Mouse (Mus musculus): ENCODE data around the gene Riox1. TPM values are rescaled to one million over a fixed set of nuclear protein-coding genes. Genes with fewer than 3 reads are reported as not detected.

Riox1 gene
- 13.6 and 15.3 TPM in 2 replicates for polyA plus RNA-seq (2014; fragmentation: Nextera tagmentation; extraction: Ambion mirVana)

DNA sequence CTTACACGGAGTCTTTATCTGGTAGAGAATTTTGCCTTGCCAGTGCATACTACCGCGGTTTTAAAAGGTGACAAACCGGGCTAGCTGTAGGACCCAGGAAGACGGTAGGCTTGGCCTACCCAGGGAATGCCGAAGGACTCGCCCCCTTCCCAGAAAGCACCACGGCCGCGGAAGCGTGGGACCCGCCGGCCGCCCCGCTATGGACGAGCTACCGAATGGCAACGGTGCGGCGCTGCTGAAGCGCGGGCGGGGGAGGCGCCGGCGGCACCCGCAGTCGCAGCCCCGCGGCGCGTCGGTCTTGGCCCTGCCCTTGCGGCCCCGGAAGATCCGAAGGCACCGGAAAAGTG lies at the start of gene Riox1:
Gene Riox1 (plus strand): TSS at position 116 of the 347 bp plus-strand sequence.
- peak within 1 kb of the TSS; percentile 66 for H3K4me3 ChIP-seq (ENCODE audit: low read depth, low read length)
- ATAC-seq (ENCODE audit: low FRiP score) (peak; percentile 94), DNase-seq (ENCODE audit: low spot score, missing footprints) (no peak)
- no peaks in the 10 kb centered on the region for H3K27me3 ChIP-seq (ENCODE audit: control insufficient read depth, insufficient read depth, low read length)
- under 1% methylated on average over 37 of the region's 37 CpGs for WGBS
- no peaks in the 10 kb centered on the region for H3K9me3 ChIP-seq (ENCODE audit: control insufficient read depth, low read length)
- peak within 1 kb of the TSS; percentile 72 for H3K27ac ChIP-seq (ENCODE audit: low read depth, low read length)
- H3K36me3 ChIP-seq (ENCODE audit: control insufficient read depth, insufficient read depth, low read length) = peaks cover 5% of the 10 kb centered on the region
- peak within 1 kb of the TSS; percentile 78 for H3K9ac ChIP-seq (ENCODE audit: low read length)
- H3K4me1 ChIP-seq (ENCODE audit: control insufficient read depth, insufficient read depth, low read length) = peaks cover 18% of the 10 kb centered on the region
- H3K4me2 ChIP-seq = peak within 1 kb of the TSS; percentile 91

DNA sequence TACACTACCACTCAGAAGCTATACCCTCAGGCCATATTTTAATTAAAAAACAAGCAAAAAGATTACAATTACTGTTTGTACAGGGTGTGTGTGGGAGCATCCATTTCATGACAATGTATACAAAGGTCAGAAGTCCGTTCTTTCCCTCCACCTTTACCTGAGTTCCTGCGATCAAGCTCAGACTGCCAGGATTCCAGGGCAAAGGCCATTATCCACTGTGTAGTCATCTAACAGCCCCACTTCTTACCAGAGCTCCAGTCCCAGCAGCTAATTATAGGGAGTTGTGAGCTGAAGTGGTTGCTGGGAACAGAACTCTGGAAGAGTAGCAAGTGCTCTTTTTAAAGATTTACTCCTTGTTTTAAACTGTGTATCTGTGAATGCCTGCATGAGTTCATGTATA lies 40.0 kb upstream of the Riox1 start:
- Histone ChIP-seq H3K36me3 (ENCODE audit: control insufficient read depth, insufficient read depth, low read length) (no peaks in the 10 kb centered on the region), H3K4me1 (ENCODE audit: control insufficient read depth, insufficient read depth, low read length) (no peaks in the 10 kb centered on the region)
- WGBS = 92% methylated on average over 2 of the region's 2 CpGs

DNA sequence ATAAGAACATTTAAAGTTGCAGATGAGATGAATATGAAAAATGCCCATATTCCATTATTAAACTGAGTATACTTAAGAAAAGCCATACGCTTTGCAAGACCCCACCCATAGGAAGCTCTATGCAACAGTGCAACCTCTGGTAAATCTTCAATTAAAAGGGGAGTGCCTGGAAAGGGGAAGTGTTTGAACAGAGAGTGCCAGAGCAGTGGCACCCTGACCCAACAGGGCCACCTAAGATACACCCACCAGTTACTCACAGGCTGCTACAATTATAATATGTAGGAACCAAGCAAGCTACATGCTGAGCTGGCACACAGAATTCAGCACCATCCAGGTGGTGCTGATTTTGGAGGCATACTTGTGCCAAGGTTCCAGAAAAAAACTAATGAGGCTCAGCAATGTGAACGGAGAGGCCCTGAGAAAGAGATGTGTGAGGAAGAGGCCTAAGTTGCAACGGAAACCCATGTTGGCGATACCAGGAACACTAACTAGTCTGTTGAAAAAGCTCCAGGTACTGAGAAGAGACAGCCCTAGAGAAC lies 36.1 kb upstream of the Riox1 start:
- H3K4me1 ChIP-seq (ENCODE audit: control insufficient read depth, insufficient read depth, low read length) = no peaks in the 10 kb centered on the region
- ATAC-seq (ENCODE audit: low FRiP score) (no peak), DNase-seq (ENCODE audit: low spot score, missing footprints) (no peak)
- no peak overlapping the region for H3K4me2 ChIP-seq
- no peaks in the 10 kb centered on the region for H3K36me3 ChIP-seq (ENCODE audit: control insufficient read depth, insufficient read depth, low read length)
- H3K9me3 ChIP-seq (ENCODE audit: control insufficient read depth, low read length) = no peaks in the 10 kb centered on the region
- H3K4me3 ChIP-seq (ENCODE audit: low read depth, low read length) = no peak overlapping the region
- H3K9ac ChIP-seq (ENCODE audit: low read length) = no peak overlapping the region
- no peaks in the 10 kb centered on the region for H3K27me3 ChIP-seq (ENCODE audit: control insufficient read depth, insufficient read depth, low read length)
- WGBS = 95% methylated on average over 4 of the region's 4 CpGs
- H3K27ac ChIP-seq (ENCODE audit: low read depth, low read length) = no peak overlapping the region

More for the DNA sequence above, 40.0 kb upstream of the Riox1 start:
- no peak overlapping the region for H3K9ac ChIP-seq (ENCODE audit: low read length)
- ATAC-seq (ENCODE audit: low FRiP score) (no peak), DNase-seq (ENCODE audit: low spot score, missing footprints) (no peak)
- no peak overlapping the region for H3K27ac ChIP-seq (ENCODE audit: low read depth, low read length)
- H3K9me3 ChIP-seq (ENCODE audit: control insufficient read depth, low read length) = no peaks in the 10 kb centered on the region
- no peaks in the 10 kb centered on the region for H3K27me3 ChIP-seq (ENCODE audit: control insufficient read depth, insufficient read depth, low read length)
- H3K4me3 ChIP-seq (ENCODE audit: low read depth, low read length) = no peak overlapping the region
- no peak overlapping the region for H3K4me2 ChIP-seq

DNA sequence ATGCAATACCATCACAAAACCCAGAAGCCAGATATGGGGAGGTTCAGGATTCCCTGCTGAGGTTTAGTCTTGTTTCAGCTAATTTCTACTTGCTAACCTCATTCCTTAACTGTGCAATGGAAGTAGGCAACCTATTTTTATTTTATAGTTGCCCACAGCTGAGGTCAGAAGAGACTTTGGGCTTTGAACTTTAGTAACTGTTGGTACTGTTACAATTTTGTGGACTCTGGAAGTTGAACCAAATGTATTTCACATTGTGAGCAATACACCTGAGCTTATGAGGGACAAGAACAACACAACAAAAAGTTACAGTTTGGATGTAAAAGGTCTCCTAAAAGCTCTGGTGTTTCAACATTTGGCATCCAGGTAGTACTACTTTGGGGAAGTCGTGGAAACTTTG lies 35.6 kb upstream of the Riox1 start:
- WGBS = 88% methylated on average over 1 of the region's 1 CpGs
- no peaks in the 10 kb centered on the region for H3K4me1 ChIP-seq (ENCODE audit: control insufficient read depth, insufficient read depth, low read length)
- no peak overlapping the region for H3K9ac ChIP-seq (ENCODE audit: low read length)
- no peak overlapping the region for H3K27ac ChIP-seq (ENCODE audit: low read depth, low read length)
- H3K9me3 ChIP-seq (ENCODE audit: control insufficient read depth, low read length) = no peaks in the 10 kb centered on the region
- H3K4me2 ChIP-seq = no peak overlapping the region
- DNase-seq (ENCODE audit: low spot score, missing footprints) (no peak), ATAC-seq (ENCODE audit: low FRiP score) (no peak)
- H3K36me3 ChIP-seq (ENCODE audit: control insufficient read depth, insufficient read depth, low read length) = no peaks in the 10 kb centered on the region
- no peaks in the 10 kb centered on the region for H3K27me3 ChIP-seq (ENCODE audit: control insufficient read depth, insufficient read depth, low read length)
- no peak overlapping the region for H3K4me3 ChIP-seq (ENCODE audit: low read depth, low read length)

DNA sequence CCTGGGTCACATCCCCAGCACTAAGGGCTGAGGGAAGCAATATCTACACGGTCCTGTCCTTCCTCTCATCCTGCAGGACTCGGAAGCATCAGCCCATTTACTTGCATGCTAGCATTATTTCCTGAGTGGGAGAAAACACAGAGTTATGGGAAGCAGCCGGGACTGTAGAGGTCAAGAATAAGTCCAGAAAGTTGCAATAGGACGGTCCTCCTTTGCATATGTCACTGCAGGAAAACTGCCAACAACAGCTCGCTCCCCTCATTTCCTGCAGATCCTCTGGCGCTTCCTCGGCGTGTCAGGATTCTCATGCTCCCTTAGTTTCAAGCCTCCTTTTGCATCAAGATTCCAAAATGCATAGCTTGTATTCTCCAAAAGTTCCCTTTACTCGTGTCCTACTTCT lies 33.5 kb upstream of the Riox1 start:
- WGBS = 85% methylated on average over 9 of the region's 9 CpGs
- Histone ChIP-seq H3K4me3 (ENCODE audit: low read depth, low read length) (no peak overlapping the region), H3K27me3 (ENCODE audit: control insufficient read depth, insufficient read depth, low read length) (no peaks in the 10 kb centered on the region), H3K27ac (ENCODE audit: low read depth, low read length) (no peak overlapping the region), H3K4me1 (ENCODE audit: control insufficient read depth, insufficient read depth, low read length) (no peaks in the 10 kb centered on the region), H3K9me3 (ENCODE audit: control insufficient read depth, low read length) (no peaks in the 10 kb centered on the region), H3K9ac (ENCODE audit: low read length) (no peak overlapping the region), H3K4me2 (no peak overlapping the region), H3K36me3 (ENCODE audit: control insufficient read depth, insufficient read depth, low read length) (no peaks in the 10 kb centered on the region)
- DNase-seq (ENCODE audit: low spot score, missing footprints) (no peak), ATAC-seq (ENCODE audit: low FRiP score) (no peak)

DNA sequence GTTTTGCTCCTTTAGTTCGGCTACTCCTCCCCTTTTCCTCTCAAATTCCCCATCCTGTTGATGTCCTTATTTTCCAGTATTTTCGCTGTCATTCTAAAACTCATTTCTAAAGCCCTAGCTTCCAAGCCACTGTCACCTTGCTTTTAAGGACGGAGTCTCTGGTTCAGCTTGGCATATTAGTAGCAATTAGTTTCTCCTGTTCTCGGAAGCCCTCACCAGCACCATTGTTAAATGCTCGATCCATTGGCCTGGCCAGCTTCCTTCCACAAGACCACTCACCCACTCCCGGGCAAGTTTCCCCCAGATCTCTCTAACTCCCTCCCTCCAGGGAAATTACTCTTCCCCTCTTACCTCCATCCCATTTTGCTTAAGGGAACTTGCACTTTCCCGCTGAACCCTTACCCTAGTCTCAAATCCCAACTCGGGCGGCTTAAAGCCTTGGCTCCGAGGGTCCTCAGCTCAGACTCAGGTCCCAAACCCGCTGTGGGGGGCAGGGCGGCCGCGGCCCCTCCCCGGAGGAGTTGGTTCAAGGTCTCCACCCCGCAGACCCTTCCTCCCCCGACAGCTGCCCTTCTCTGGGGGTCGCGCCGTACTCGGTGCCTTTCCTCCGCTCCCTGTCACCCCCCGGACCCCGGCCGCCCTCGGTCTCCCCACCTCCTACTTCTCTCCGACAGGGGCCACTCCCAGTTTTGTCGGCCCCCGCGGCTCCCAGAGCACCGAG lies 29.5 kb upstream of the Riox1 start:
- H3K27me3 ChIP-seq (ENCODE audit: control insufficient read depth, insufficient read depth, low read length) = no peaks in the 10 kb centered on the region
- H3K4me3 ChIP-seq (ENCODE audit: low read depth, low read length) = peak overlapping the region; percentile 95
- no peaks in the 10 kb centered on the region for H3K36me3 ChIP-seq (ENCODE audit: control insufficient read depth, insufficient read depth, low read length)
- WGBS = 1% methylated on average over 31 of the region's 31 CpGs
- DNase-seq (ENCODE audit: low spot score, missing footprints) = peak; percentile 94
- H3K27ac ChIP-seq (ENCODE audit: low read depth, low read length) = peak overlapping the region; percentile 71
- H3K4me2 ChIP-seq = peak overlapping the region; percentile 76
- ATAC-seq (ENCODE audit: low FRiP score) = no peak
- H3K4me1 ChIP-seq (ENCODE audit: control insufficient read depth, insufficient read depth, low read length) = peaks cover 6% of the 10 kb centered on the region; the same call in 1 of the 2 replicates
- H3K9ac ChIP-seq (ENCODE audit: low read length) = peak overlapping the region; percentile 90
- H3K9me3 ChIP-seq (ENCODE audit: control insufficient read depth, low read length) = no peaks in the 10 kb centered on the region

DNA sequence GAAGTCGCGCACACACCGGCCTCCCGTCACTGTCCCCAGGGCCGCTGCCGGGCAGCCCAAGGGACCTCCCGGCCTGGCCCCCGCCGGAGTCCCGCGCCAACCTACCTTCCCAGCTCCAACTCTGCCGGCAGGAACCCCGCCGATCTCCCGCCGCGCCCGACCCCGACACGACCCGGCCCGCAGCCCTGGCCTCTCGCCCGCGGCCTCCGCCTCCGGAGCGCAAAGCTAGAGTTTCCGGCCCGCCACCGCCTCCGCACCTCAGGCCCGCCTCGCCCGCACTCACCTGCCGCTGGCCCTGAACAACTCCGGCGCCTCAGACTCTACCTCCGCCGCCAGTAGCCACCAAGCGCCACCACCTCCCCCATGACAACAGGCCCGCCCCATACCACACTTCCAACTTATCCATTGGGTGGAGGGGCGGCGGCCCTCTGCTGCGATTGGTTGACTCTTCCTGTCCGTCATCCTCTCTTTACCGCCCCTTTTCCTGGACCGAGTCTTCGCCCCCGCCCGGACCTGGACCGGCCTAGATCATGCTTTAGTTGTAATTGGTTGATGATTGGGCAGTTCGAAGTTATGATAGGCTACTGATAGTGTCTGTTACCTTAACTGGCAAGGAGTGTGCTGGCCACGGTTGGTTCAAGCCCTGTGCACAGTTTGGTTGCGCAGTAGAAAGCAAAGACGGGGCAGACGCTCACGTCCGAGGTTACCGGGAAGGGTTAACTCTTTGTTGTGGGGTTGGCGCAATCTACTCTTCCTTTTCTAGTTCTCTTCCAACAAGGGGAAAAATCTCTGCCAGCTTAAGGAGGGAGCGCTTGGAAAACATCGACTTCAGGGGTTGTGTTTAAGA lies 28.6 kb upstream of the Riox1 start, which contains the start of gene Numb:
Gene Numb (minus strand): TSS at position 400 of the 847 bp plus-strand sequence.
- ATAC-seq (ENCODE audit: low FRiP score) (peak; percentile 100), DNase-seq (ENCODE audit: low spot score, missing footprints) (peak; percentile 99)
- Histone ChIP-seq H3K4me2 (peak within 1 kb of the TSS; percentile 76), H3K9me3 (ENCODE audit: control insufficient read depth, low read length) (no peaks in the 10 kb centered on the region), H3K4me1 (ENCODE audit: control insufficient read depth, insufficient read depth, low read length) (peaks cover 6% of the 10 kb centered on the region; the same call in 1 of the 2 replicates), H3K27me3 (ENCODE audit: control insufficient read depth, insufficient read depth, low read length) (no peaks in the 10 kb centered on the region), H3K4me3 (ENCODE audit: low read depth, low read length) (peak within 1 kb of the TSS; percentile 95), H3K27ac (ENCODE audit: low read depth, low read length) (peak within 1 kb of the TSS; percentile 71), H3K36me3 (ENCODE audit: control insufficient read depth, insufficient read depth, low read length) (no peaks in the 10 kb centered on the region), H3K9ac (ENCODE audit: low read length) (peak within 1 kb of the TSS; percentile 90)
- WGBS = under 1% methylated on average over 59 of the region's 63 CpGs

DNA sequence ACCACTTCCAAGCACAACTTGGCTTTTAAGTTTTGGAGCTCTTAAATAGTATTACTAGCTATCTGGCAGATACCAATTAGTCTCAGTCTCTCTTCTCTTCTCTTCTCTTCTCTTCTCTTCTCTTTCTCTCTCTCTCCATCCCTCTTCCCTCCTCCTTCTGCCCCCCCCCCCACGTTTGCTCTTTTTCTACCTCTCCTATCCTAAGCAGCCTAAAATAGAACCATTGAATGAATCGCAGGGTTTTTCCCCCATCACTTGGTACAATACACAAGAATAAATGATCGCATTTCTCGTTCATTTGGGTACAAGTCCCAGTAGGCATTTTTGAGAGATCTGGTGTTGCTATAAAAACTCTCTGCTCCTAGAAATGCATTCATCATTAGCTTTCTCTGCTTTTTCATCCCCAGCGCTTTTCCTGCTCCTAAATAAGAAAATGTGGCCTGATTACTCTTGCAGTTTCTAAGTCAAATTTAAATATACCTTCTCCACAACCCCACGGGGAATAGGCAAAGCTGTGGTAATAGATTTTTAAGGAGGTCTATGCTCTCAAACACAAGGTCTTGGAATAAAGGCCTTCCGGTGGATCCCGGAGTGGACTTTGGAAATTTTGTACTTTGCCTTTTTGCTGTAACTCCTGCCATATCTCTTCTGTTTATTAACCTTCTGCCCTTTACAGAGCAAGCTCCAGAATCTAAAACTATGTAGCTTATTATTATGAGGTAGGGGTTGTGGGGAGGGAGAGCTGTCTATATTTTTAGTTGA lies 27.5 kb upstream of the Riox1 start:
- ATAC-seq (ENCODE audit: low FRiP score) (no peak), DNase-seq (ENCODE audit: low spot score, missing footprints) (peak; percentile 87)
- Histone ChIP-seq H3K4me2 (peak overlapping the region; percentile 50), H3K27ac (ENCODE audit: low read depth, low read length) (no peak overlapping the region), H3K9me3 (ENCODE audit: control insufficient read depth, low read length) (no peaks in the 10 kb centered on the region), H3K27me3 (ENCODE audit: control insufficient read depth, insufficient read depth, low read length) (no peaks in the 10 kb centered on the region), H3K4me1 (ENCODE audit: control insufficient read depth, insufficient read depth, low read length) (peaks cover 6% of the 10 kb centered on the region; the same call in 1 of the 2 replicates), H3K36me3 (ENCODE audit: control insufficient read depth, insufficient read depth, low read length) (no peaks in the 10 kb centered on the region), H3K9ac (ENCODE audit: low read length) (peak overlapping the region; percentile 71), H3K4me3 (ENCODE audit: low read depth, low read length) (peak overlapping the region; percentile 95)
- WGBS = 43% methylated on average over 8 of the region's 8 CpGs
